Mouse (Mus musculus) liver, postnatal 0 days (tissue): ENCODE measurements around the gene Ptger3.

Experiments used
- CTCF ChIP-seq: sonication (generic); IDR thresholded peaks from 2 replicates; pipeline ENCODE4 v1.5.1; 2016; ENCODE audit warnings: antibody characterized with exemption, low read depth
- EP300 ChIP-seq: IDR thresholded peaks from 2 replicates; pipeline ENCODE4 v1.6.1; 2016; ENCODE audit warnings: antibody characterized with exemption, low read depth, mild to moderate bottlenecking

DNA sequence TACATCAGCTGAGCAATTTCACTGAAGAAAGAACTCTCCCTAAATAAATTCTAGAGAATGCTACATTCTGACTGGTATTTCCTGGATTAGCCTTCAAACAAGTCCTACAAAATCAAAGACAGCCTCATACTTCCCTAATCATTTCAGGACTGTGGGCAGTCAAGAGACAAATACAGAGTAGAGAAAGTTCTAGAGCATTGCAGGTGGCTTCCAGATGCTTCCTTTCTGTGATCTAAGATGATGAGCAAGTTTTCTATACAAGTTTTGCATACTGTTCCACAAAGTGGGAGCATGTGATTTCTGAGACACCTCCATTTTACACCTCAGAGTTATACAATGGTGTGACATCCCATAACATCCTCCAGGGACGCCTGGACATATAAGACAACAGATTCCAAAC, 42.9 kb upstream of the Ptger3 start:
- no peak for TF ChIP-seq CTCF
- no peak for TF ChIP-seq EP300
